Mouse (Mus musculus) regulatory T cell (primary cell): Measurements from ENCODE around the gene Chrng.

ENCODE experiments used
- in situ Hi-C: fragments of 300-600 bp; cut with MboI, MseI; formaldehyde crosslinking; loops from one replicate; pipeline ENCODE4 v1.15.1; 2025; ENCODE audit warnings: high pct_unique_total_duplicates

Chrng gene

GRCm38 (mm10) chr1:87252040-87252609, 47.7 kb downstream of the Chrng start:
- in situ Hi-C loops: no loop called here

- in situ Hi-C loops: no loop called here
These were observed 50.7 kb downstream of the Chrng start for GRCm38 (mm10) chr1:87255173-87255572.

GRCm38 (mm10) chr1:87257691-87258090, 53.2 kb downstream of the Chrng start:
- in situ Hi-C loops: no loop called here

DNA sequence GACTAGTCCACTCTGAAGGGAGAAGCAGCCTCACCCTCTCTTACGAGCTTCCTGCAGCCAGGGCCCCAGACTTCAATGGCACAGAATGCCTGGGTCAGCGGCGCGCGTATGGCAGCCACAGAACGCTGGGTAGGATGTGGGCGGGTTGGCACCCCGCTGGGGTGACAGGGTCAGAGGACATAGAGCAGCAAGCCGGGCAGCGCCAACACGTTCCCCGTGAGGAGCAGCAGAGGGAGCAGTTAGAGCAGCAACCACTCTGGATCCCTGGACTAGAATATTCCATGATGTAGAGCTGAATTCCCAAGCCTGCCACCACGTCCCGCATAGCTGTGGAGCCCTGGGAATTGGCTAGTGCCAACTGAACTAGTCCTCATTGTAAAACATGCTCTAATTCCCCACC, 54.0 kb downstream of the Chrng start:
- in situ Hi-C loops: no loop called here

DNA sequence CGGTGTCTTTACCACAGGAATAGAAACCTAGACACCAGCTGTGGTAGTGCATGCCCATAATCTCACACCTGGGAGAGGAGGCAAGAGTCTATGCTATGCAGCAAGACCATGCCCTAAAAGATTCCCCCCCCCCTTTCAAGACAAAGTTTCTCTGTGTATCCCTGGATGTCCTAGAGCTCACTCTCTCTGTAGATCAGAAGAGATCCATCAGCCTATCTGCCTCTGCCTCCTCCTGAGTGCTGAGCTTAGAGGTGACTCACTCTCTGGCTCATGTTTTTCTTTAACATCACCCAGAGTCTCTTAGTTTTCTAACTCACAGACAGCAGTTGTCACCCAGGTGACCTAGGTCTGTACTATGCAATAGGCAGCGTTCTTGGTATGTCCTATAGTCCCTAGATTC, 54.9 kb downstream of the Chrng start:
- in situ Hi-C loops: no loop called here
